Mouse (Mus musculus) mesoderm, embryonic 11.5 days (tissue): ENCODE results near the gene Phf13.

Experiments used
- DNase-seq: peaks from one replicate; pipeline ENCODE4 v3.0.0-alpha.2; 2012; ENCODE audit warnings: low read depth, low spot score

The Phf13 gene

DNA sequence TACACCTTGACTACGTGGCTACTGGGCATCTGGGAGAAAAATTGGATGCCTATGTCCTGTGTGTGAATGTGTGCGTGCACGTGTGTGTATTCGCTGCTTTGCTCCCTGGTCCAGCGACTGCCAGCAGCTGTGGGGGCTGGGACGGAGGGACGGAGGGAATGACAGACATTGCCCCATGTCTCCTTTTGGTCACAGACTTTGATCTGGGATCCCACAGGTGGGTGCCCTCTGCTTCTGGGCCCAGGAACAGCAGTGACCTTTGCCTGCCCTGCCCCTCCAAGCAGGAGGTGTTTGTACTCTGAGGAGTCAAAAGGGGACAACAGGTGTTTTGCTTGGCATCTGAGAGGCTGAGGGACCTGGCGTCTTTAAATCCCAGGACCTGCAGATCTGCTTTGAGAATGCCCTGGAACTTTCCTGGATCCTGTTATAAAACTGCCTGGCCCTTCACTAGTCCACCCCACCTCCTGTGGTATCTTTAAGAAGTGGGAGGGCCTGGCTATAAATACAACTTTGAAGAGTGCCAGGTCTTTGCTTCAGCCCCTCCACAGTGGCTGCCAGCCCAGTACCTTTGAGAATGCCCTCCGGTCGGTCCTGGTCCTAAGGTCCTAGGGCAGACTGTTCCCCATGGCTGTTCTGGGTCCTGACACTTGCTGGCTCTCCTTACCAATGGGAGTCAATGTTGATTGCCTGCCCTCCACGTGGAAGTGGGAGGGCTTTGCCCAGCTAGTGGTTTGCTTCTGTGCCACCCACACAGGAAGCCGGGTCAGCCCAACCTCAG, 17.2 kb upstream of the Phf13 start:
- DNase-seq: no peak

DNA sequence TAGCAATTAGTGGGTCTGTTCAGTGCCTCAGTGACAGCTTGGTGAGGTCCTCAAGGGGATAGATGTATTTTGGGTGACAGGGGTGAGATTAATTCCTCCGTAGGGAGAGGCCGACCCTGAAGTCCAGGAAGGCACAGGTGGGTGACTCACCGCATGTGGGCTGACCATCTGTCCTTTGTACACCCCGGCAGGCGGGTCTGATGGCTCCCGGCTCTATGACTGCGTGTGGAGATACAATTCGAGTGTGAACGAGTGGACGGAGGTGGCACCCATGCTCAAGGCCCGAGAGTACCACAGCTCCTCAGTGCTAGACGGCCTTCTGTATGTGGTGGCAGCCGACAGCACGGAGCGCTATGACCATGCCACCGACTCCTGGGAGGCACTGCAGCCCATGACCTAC, 16.1 kb upstream of the Phf13 start:
- no peak for DNase-seq

DNA sequence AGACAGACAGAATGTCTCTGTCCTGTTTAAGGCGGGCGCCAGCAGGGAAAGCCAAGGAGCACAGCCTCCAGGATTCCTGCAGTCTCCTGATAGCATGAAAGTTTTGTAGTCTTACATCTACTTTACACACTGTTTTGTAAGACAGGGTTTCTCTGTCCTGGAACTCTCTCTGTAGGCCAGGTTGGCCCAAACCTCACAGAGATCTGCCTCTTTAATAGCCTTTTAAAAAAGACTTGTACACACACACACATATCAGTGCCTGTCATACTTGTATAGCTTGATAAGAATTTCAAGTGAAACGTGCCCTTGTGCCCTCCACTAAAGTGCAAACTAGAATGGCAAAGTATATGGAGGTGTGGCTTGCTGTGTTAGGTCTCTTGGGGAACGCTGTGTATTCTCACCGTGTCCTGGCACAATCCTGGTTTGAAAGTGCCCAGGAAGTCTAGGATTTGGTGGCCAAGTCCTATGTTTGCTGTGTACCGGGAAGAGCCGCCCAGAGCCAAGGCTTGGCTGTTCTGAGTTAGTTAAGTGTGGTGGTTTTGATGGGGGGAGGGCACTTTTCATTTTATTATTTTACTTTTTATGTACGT, 15.2 kb upstream of the Phf13 start:
- DNase-seq: no peak

DNA sequence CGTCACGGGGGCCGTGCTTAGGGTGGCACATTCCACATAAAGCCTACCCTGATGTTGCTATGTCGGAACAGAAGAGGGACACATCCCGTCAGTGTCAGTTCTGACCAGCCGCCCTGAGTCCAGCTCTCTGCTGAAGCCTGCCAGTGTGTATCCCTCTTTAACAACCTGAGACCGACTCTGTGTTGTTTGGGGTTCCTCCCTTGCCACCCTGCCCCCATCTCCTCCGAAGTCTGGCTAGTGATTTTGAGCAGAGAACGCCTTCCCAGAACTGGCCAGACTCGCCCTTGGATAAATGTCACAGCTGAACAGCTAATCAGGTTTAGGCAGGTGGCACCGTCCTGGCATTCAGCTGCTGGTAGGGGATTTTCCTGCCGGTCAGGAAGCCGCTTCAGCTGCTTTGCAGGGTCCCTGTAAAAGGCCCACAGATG, 14.7 kb upstream of the Phf13 start:
- DNase-seq: no peak

DNA sequence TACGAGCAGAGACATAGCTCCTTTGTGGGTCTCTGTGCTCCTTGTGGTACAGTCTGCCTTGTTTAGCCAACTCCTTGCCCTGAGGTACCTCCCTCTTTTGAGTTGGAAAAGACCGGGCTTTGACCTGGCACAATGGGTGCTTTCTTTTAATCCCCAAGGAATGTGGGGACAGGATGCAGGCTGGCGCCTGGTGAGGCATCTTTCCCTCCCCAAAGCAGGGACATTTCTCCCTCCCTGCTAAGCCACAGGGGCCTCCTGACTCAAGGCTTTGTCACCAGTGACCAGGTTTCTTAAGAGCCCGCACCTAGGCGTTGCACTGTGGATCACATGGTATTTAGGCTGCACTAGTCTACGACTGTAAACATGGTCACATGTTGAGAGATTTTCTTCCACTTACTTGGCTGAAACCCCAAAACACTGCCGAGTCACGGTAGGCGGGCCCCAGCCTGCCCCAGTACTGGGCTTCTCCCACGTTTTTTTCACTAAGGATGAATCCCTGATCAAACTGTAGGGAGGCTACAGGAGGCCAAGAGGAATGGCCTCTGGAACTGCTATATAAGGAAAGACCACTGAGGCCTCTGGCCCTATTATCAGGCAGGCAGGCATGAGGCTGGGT, 14.1 kb upstream of the Phf13 start:
- DNase-seq: no peak

DNA sequence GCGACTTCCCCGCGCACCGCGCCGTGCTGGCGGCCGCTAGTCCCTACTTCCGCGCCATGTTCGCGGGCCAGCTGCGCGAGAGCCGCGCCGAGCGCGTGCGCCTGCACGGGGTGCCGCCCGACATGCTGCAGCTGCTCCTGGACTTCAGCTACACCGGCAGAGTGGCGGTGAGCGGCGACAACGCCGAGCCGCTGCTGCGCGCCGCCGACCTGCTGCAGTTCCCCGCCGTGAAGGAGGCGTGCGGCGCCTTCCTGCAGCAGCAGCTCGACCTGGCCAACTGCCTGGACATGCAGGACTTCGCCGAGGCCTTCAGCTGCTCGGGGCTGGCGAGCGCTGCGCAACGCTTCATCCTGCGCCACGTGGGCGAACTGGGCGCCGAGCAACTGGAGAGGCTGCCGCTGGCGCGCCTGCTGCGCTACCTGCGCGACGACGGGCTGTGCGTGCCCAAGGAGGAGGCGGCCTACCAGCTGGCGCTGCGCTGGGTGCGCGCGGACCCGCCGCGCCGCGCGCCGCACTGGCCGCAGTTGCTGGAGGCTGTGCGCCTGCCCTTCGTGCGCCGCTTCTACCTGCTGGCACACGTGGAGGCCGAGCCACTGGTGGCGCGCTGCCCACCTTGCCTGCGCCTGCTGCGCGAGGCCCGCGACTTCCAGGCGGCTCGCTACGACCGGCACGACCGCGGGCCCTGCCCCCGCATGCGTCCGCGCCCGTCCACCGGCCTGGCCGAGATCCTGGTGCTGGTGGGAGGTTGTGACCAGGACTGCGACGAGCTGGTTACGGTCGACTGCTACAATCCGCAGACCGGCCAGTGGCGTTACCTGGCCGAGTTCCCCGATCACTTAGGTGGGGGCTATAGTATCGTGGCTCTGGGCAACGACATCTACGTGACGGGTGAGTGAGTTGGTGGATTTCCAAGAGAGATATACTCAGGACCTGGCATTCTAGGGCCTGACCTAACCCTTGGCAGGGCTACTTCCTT, 13.3 kb upstream of the Phf13 start:
- DNase-seq: peak; percentile 54

DNA sequence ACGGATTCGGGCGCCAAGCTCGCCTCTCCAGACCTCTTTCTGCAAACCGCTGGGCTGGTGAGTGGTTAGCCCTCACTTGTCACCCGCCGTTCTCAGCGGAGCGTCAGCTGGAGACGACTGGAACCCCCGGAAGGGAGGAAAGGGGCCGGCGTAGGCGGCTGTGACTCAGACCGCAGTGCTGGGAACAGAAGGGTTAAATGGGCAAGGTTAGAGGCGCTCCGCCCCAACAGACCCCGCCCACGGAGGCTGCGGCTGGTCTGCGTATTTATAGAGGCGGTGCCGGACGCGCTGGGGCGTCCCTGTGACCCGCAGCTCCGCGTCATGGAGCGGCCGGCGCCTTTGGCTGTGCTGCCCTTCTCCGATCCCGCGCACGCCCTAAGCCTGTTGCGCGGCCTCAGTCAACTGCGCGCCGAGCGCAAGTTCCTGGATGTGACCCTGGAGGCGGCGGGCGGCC, 12.6 kb upstream of the Phf13 start, which contains the start of gene Klhl21:
Gene Klhl21, plus strand, starts transcription at position 182 of the 454 bp plus-strand sequence.
- DNase-seq: peak; percentile 94

DNA sequence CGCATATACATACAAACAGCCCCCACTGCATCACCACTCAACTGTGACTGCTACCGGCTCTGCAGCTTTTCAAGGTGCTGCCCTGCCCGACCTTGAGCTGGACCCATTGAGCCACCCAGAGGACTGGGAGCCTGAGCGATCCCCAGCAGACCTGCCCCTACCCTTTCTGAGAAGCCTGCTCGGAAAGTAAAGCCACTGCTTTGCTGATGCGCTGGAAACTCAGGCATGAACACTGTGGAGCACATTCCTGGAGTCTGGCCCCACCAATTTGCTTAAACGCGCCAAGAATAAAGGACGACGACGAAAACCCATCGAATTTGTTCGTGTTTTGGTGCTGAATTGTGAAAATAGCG, 12.1 kb upstream of the Phf13 start:
- no peak for DNase-seq

DNA sequence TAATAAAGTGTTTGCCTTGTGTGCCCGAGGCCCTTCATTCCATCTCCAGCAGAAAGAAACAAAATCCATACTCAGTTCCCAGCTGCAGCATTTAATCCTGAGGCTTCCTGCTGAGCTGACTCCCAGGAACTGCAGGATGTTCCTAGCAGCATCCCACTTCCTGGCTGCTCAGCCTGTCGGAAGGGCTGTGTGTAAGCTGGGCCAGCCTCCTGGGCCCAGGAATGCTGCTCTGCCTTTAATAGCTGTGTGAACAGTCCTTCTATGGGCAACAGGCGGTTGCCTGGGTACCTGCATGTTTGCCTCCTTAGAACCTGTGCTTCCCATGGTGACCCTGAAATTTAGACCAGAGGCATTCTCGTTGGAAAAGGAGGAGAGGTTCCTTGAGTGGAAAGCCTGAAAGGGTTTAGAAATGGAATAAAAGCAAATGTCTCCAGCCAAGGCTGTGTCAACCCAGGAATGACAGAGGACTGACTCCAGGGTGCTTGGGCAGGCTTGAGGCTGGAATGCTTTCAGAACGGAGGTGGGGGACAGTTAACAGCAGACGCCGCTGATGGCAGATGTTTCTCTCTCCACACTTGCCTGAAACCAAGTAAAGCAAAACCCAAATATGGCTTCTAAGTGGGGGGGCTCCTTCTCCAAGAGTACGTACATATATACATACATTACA, 11.6 kb upstream of the Phf13 start:
- peak; percentile 50 for DNase-seq

DNA sequence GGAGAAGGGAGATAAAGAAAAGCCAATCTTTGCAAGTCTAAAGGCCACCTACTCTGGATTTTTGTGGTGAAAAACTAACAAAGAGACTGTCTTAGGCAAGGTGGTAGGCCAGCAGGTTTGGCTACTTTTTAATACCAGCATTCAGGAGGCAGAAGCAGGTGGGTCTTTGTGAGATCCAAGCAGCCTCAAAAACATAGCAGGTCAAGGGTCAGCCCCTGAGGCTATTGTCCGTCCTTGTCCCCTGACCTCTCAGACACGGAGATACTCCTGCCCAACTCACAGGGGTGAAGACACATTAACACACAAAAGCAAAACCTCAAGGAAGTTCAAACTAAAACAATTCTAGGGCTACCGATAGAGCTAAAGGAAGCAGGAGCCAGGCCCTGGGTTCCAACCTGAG, 10.8 kb upstream of the Phf13 start:
- no peak for DNase-seq

DNA sequence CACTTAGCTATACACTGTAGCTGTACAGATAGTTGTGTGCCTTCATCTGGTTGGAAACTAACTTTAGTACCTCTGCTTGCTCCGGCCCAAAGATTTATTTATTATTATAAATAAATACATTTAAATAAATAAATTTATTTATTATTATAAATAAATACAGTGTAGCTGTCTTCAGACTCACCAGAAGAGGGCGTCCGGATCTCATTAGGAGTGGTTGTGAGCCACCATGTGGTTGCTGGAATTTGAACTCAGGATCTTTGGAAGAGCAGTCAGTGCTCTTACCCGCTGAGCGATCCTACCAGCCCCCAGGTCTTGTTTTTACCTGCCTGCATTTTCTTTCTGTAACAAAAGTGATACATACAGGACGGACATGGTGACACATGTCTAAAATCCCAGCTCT, 10.1 kb upstream of the Phf13 start:
- DNase-seq: no peak

DNA sequence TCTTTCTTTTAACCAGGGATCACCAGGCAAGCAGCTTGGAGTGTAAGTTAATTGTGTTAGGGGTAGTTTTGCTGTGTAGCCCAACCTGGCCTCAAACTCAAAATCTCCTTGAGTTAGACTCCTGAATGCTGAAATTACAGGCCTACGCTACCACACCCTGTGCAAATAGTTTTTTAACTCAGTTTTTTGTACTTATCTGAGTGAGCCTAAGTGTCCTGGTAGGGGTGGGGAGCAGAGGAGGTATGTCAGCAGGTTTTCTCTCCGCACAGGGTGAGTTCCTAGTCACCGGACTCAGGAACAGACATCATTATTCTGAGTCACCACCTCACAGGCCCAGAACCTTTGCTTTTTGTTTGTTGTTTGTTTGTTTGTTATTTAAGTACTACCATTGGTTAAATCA, 6.0 kb upstream of the Phf13 start:
- no peak for DNase-seq

DNA sequence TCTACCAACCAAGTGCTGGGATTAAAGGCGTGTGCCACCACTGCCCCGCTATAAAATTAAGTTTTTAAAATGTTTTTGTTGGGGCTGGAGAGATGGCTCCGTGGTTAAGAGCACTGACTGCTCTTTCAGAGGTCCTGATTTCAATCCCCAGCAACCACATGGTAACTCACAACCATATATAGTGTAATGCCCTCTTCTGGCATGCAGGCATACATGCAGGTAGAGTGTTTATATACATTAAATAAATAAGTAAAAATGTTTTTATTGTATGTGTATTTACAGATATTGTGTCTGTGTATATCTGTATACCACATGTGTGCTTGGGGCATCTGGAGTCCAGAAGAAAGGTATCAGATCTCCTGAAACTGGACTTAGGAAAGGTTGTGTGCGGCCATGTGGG, 5.3 kb upstream of the Phf13 start:
- DNase-seq: no peak

DNA sequence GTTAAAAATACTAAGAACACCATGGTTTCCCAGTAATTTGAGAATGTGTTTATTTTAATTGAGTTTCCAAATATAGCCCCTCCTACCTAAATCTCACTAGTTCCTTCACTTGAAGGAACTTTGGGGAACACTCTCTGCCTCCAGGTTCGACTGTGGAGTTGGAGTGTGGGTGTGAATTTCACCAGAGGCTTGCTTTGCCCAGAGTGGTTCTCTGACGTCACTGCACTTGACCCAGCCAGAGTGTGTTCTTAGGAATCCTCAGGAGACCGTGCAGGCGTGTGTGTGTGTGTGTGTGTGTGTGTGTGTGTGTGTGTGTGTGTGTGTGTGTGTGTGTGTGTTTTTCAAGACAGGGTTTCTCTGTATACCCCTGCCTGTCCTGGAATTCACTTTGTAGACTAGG, 4.8 kb upstream of the Phf13 start:
- no peak for DNase-seq

DNA sequence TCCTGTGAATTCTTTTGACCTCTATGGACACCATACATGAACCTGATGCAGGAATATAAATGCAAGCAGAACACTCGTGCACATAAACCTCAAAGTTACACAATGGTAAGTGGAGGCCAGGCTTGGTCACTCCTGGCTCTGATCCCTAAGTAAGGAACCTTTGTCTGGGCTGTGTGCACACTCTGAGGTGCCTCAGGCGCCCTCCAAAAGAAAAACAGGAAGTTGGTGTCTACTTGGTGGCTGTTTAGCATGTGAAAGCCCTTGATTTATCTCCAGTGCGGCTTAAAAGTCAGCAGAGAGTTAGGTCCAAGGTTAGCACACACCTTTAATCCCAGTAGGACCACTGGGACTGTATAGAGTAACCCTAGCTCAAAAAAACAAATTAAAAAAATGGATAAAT, 3.4 kb upstream of the Phf13 start:
- DNase-seq: no peak

DNA sequence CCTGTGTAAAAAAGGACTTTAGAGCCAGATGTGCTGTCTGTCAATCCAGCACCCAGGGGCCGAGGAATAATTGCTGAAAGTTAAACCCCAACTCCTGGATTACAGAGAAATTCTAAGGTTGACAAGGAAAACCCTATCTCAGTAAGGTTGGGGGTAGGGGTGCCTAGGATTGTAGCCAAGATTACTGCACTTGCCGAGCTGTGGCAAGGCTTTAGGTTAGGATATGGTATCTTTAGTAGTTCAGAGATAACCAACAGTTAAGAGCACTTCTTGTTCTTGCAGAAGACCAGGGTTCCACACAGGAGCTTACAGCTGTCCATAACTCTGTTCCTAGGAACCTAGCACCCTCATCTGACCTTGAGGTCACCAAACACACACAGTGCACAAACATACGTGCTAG, 1.6 kb upstream of the Phf13 start:
- no peak for DNase-seq

DNA sequence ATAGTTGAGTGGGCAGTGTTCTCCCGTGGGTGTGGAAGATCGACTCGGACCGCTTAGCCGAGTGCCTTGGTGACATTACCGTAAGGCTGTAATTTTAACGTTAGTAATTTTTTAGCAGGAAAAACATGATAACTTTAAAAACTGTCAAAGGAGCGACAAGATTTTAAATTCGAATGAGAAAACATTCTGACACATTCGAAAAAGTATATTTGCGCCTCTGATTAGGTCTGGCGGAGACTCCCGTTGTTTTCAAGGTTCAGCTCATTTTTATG, 829 bp upstream of the Phf13 start:
- no peak for DNase-seq

DNA sequence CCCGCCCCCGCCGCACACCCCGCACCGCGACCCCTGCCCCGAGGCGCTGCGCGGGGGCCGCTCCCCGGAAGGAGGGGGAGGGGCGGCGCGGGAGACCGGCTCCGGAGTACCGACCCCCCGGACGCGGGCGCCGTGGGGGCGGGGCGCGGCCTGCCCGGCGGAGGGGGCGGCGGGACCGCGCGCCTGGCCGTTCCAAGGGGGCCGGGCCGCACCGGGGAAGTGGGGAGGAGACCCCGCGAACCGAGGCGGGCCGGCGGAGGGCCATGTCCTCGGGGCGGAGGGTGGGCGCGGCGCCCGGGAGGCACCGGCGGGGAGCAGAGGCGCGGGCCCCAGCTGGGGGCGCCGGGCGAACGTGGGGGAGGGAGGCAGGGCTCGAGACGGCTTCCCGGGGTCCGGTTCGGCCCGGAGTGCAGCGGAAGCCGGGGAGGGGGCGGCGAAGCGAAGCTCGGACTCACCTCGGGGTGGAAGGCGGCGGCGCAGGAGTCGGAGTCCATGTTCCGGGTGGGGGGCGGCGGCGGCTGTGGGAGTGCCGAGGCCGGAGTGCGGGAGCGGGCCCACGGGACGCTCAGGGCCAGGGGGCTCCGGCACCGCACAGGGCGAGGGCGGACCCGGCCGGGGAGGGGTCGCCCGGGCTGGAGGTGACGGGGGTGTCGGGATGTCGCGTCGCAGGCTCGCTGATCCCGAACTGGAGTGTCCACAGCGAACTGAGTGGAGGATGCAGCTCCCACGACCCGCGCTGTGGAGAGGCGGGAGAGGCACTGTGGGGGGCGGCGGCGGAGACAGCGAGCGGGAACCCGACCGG, 486 bp downstream of the Phf13 start:
- DNase-seq: no peak

DNA sequence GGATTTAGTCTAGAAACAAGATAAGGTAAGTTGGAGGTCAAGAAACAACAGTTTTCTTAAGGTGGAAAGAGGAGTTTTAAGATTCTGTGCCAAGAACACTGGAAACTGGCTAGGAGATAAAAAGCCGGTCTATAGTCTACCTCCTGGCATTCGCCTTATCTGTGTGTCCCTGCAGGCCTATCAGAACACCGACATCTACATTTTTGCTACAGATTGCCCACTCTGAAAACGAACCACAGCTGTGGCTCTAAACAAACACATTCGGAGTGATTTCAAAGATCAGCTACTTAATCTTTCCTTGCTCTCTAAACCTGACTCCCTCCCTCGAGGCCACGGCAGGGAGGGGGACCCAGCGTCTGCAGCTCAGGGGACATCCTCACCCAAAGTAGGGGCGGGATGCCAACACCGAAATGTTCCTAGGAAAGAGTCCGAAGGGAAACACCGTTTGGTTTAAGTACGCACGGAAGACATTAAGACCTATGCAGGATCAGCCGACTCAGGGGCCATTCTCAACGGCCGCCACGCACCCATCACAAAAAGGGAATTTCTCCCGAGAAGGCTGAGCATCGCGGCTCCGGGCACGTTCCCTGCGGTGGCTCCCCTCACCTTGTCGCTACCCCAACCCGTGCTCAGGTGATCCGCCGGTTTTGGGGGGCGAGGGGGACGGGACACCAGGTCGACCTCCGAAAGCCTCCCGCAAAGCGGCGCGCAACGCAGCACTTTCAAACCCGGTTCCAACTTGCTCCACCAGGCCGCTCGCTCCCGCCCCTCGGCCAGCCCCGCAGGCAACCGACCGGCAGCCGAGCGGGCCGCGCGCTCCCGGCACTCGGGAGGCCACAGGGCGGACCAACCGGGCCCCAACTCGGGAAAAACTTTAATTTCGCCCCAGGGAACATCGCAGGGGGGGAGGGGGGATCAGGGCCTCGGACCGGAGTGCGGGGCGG, 1.6 kb downstream of the Phf13 start:
- DNase-seq: no peak

DNA sequence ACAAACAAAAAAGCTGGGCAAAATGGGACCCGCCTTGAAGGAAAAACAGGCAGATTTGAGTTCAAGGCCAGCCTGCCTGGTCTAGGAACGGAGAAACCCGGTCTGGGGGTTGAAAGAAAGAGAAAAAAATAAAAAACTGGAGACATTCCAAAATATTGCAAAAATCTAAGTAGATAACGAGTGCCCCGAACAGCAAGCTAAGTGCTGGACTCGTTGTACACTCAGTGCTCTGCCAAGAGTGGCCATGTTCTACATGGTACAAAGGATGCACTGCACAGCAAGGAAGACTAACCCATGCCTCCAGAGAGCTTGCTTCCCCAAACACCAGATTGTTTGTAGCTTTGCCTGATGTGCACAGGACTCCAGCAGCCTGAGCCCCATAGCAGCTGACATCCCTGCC, 3.0 kb downstream of the Phf13 start:
- no peak for DNase-seq
